Mouse (Mus musculus): ENCODE measurements around the gene Ntrk1.
"Not testable (repeated sequence)": the region's sequence is repeated elsewhere in the genome, so short reads cannot be mapped to it uniquely, and the experiment has no call there.

Ntrk1 gene

GRCm38 (mm10) chr3:87794922-87795325, at the start of gene Ntrk1:
TSS of gene Ntrk1 (minus strand) at chr3:87795162.
- DNase-seq (ENCODE audit: low read depth, low spot score) = peak; percentile 34

GRCm38 (mm10) chr3:87840858-87841257, 45.9 kb upstream of the Ntrk1 start:
- no peak for DNase-seq (ENCODE audit: low read depth, low spot score)

DNA sequence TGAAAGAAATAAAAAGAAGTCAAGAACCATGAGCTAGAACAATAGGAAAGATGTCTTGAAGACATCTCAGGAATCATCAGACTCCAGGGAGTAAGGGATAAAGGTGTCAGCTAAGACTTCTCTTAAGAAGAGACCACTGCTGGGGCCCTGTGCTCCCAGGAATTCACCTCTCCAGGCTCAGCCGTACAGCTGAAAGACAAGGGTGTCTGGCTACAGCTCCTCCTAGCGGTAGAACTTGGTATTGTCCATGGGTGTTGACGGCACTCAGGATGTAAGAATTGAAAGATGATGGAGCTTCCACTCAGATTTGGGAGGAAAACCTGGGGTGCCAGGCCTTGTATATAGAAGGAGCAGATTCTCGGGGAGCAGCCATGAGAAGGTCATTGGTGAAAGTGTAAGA, 43.7 kb upstream of the Ntrk1 start:
- DNase-seq (ENCODE audit: low read depth, low spot score) = peak; percentile 84

- peak; percentile 51 for DNase-seq (ENCODE audit: low read depth, low spot score)
These were observed 38.5 kb upstream of the Ntrk1 start for GRCm38 (mm10) chr3:87833482-87833881.

DNA sequence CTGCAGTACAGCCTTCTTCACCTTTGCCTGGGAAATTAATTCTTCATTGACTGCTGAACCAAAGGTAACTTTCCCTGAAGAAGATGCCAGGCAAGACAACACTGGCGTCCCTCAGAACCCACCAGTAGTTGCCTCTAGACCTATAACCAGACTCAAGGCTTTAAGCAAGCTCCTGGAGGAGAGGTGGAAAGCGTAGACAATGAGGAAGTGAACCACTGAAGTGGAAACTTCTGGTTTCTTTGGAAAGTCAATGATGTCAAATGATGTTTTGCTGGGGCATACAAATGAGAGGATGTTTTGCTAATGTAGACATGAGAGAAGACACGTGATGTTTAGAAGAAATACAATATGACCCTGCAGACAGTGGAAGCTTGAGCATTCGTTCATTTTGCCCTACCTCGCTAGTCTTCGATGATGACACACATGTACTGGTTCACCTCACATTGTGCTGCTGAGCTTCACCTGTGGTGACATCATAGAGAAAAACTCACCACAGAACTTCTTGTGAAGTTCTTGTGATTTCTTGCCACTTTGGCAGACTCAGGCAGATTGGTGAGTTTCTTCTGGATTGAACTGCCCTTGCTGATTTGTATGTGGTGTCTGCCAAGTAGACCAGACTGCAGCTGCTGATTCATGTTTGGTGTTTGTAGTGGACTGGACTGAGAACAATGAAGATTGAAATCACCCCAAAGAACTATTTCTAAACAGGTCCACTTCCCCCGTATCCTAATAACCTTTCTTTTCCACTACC, 37.3 kb upstream of the Ntrk1 start:
- no peak for DNase-seq (ENCODE audit: low read depth, low spot score)

- peak; percentile 80 for DNase-seq (ENCODE audit: low read depth, low spot score)
These were observed 34.1 kb upstream of the Ntrk1 start for GRCm38 (mm10) chr3:87829025-87829424.

DNA sequence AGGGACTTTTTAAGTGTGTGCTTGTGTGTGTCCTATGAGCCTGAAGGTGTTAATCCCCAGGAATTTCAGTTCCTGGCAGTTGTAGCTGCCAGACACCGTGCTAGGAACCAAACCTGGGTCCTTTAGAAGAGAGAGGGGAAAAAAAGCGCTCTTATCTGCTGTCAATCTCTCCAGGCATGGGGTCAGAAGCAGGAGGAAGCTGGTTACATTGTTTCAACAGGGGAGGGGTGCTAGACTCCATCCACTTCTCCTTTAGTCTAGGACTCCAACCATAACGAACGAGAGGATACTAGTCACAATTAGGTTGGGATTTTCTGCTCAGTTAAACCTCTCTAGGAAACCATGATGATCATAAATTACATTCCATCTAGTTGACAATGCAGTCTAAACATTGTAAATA, 33.5 kb upstream of the Ntrk1 start:
- no peak for DNase-seq (ENCODE audit: low read depth, low spot score)

DNA sequence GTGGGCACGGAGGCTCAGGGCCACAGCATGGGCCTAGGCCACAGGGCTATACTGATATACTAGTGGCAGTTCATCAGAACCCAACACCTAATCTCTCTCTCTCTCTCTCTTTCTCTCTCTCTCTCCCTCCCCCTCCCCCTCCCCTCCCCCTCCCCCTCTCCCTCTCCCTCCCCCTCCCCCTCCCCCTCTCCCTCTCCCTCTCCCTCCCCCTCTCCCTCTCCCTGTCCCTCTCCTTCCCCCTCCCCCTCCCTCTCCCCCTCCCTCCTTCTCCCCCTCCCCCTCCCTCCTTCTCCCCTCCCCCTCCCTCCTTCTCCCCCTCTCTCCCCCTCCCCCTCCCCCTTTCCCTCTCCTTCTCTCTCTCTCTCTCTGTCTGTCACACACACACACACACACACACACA, 29.2 kb upstream of the Ntrk1 start, which contains the start of gene Pear1:
Pear1 (minus strand) TSS at position 101 of the 400 bp plus-strand sequence.
- not testable (repeated sequence) for DNase-seq (ENCODE audit: low read depth, low spot score)

GRCm38 (mm10) chr3:87818226-87818625, 23.3 kb upstream of the Ntrk1 start:
- DNase-seq (ENCODE audit: low read depth, low spot score) = no peak

DNA sequence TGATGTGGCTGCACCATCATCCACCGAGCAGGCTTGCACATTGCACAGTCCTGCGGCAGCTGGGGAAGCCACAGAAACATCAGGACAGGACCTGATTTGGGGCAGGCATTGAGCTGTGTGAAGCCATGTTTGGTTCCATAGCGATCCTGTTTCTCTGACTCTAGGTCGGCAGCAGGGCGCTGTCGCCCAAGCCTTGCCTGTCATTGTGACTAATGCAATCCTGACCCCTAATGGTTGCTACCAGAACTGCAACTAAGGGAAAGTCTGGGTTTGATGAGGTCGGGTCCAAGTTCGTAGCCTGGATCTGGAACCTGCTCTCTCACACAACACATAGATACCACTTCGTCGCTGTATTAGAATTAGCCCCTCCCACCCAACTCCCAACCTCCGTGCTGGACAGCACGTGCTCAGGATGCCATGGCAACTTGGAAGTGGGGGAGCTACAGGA, 21.7 kb upstream of the Ntrk1 start:
- DNase-seq (ENCODE audit: low read depth, low spot score) = peak; percentile 89

DNA sequence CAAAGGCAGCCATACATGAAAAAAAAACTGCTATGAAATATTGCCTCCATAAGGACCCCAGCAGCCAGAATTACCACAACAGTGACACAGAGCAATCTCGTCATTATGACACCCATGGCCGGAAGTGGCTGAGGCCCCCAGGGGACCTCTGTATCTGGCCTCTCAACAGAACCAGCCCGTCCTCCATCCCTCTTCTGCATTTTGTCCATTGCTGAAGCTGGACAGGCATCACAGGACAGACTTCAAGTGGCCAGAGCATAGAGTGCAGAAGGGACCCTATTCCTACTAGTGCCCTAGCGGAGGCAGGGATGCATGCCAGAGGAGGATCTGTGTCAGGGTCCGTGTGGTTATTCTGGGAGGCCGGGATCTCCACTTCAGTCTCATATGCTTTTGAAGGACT, 21.2 kb upstream of the Ntrk1 start:
- no peak for DNase-seq (ENCODE audit: low read depth, low spot score)

- DNase-seq (ENCODE audit: low read depth, low spot score) = no peak
These were observed 17.9 kb upstream of the Ntrk1 start for GRCm38 (mm10) chr3:87812873-87813272.

DNA sequence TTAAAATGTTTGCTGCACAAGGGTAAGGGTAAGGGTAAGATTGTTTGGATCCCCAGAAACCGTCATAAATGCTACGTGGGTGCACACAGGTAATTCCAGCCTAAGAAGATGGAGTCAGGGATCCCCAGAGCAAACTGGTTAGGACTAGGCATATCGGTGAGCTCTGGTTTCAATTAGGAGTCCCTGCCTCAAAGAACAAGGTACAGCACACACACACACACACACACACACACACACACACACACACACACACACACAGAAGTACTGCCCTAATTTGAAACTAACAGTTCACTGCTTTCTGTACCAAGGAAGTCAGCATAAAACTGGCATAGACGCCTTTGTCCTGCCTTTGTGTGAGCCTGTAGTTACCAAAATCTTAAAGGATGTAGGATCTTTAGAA, 17.5 kb upstream of the Ntrk1 start:
- no peak for DNase-seq (ENCODE audit: low read depth, low spot score)

DNA sequence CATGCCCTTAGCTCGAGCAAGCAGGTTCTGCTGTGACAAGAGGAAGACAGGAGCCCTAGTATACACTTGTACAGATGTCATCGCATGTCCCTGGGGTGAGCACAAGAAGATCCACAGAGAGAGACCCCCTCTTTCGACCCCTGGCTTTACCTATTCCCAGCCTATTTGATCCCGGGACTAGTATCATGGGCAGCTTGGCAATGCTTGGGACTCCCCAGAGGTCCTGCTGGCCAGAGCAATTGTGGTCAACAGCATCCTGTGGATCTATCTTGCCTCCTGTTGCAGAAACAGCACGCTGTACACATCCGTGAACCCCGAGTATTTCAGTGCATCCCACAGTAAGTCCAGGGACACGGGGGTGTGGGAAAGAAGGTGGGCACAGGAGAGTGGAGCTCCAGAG, 16.3 kb upstream of the Ntrk1 start:
- no peak for DNase-seq (ENCODE audit: low read depth, low spot score)

- peak; percentile 73 for DNase-seq (ENCODE audit: low read depth, low spot score)
These were observed 14.5 kb upstream of the Ntrk1 start for GRCm38 (mm10) chr3:87809322-87809962.

DNA sequence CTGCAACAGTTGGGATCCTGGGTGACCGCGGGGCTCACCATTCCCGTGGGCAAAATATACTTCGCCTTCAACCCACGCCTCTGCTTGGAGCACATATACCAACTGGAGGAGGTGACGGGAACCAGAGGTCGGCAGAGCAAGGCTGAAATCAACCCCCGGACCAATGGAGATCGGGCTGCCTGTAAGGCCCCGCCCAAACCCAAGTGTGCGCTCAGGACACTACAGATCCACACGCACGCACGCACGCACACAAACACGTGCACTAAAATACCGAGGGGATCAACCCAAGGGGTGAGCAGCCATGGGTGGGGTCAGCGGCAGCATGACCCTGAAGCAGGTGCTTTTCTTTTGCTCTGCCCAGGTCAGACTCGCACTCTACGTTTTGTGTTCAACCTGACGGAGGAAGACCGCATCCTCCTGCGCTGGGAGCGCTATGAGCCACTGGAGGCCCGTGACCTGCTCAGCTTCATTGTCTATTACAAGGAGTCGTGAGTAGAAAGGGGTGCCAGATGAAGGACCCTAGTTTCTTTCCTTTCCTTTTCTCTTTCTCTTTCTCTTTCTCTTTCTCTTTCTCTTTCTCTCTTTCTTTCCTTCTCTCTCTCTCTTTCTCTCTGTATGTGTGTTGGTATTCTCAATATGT, 9.2 kb upstream of the Ntrk1 start:
- DNase-seq (ENCODE audit: low read depth, low spot score) = peak; percentile 73

DNA sequence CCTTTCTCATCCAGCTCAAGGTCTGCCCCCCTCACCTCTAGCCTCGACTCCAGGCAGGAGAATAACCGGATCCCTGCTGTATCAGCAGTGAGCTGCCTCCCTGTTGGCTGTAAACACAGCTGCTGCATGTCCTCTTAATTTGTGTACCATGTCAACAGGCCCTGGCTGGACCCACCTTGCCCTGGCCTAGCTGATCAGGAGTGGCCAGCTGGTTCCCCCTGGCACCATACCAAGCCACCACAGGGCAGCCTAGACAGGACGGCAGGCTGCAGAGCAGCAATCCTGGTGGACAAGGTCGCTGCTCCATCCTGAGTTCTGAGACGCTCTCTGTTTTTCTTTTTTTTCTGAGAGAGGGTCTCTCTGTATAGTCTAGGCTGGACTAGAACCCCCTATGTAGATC, 6.7 kb upstream of the Ntrk1 start:
- DNase-seq (ENCODE audit: low read depth, low spot score) = no peak

DNA sequence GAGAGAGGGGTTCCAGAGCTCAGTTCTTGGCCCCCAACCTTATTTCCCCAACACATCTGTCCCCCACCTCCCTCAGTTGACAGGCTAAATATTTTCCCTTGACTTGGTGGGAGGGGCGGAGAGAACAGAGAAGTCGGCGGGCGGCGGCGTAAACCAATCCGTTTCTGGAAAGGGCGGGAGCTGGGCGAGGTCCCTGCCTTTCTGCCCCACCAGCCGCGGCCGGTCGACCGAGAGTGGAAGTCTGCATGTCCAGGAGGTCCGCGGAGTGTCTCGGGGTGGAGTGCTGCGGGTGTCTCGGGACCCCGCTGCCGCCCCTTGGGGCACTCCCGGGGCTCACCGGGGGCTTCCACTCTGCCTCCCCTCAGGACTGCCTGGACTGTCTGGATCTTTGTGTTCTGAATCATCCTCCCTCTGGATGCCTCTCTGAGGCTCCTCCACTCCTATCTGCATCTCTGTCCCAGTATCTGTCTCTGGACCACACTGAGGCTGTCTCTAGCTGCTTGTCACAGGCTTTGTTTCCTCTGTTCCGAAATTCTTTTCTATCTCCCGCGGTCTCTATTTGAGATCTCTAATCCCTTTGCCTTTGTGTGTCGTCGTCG, 1.9 kb upstream of the Ntrk1 start, which contains the start of gene Insrr:
Insrr (plus strand) TSS at position 216 of the 599 bp plus-strand sequence.
- peak; percentile 37 for DNase-seq (ENCODE audit: low read depth, low spot score)

DNA sequence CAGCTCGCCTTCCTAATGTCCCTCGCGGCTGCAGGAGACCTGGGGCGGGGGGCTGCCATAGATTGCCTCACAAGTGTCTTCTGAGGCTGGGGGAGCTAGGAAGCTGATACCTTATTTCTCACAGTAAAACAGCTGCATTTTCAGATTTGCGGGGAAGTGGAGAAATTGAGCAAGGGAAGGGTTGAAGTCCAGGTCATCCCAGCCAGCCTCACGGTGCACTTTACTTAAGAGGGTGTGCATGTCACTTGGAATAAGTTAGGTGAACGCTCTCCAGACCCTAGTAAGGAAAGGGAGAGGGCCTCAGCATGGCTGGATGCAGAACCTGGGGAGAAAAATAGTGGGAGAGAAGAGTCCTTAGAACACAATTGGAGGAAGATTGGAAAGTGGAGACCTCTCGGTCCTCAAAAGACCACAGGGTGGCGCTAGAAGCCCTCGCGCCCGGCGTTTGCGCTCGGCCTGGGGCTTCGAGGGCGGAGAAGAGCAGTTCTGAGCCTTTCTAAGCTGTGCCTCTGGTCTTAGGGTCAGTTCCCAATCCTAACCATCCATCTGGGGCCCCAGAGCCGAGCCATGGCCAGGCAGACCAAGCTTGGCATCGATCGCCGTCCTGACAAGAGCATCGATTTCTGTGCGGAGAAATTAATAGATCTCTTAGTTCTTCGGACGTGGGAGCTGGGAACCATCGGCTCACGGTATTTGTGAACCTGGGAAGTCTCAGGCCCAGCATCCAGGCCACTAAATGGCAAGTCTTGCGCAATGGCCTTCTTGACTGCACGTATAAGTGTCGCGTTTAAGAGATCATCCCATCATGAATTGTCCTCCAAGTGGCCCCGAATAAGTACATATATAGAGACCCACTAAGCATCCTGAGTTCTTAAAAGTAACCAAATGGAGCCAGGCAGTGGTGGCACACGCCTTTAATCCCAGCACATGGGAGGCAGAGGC, 645 bp upstream of the Ntrk1 start:
- DNase-seq (ENCODE audit: low read depth, low spot score) = peak; percentile 80

DNA sequence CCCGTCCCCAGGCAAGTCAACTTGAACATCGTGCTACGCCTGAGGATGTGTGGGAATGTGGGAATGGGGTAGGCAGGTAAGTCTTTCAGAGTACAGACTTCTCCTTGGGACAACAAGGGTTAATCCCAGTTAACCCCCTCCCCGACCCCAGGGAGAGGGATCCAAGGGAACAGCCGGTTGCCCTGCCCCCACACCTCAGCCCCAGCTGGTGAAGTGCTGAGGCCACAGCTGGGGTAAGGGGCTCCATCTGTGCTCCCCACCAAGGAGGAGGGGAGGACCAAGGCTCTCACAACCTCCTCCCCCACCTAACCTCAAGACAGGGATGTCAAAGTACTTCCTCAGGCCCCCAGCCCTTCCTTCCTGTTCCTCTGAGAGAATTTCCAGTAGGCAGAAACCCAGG, 5.2 kb downstream of the Ntrk1 start:
- DNase-seq (ENCODE audit: low read depth, low spot score) = no peak

GRCm38 (mm10) chr3:87789248-87789647, 5.7 kb downstream of the Ntrk1 start:
- no peak for DNase-seq (ENCODE audit: low read depth, low spot score)
